Mouse (Mus musculus) kidney, postnatal 0 days (tissue): ENCODE measurements around the gene Gm9999. TPM values are rescaled to one million over a fixed set of nuclear protein-coding genes. Genes with fewer than 3 reads are reported as not detected.
A peak's percentile ranks its signal among the peaks of the same experiment; 100 is the strongest.

Experiments used
- ATAC-seq: fragments of 200-750 bp; cut with Nextera tagmentation; replicated peaks from 2 replicates; pipeline ENCODE4 v1.8.0; 2017; ENCODE audit warnings: low read depth, moderate number of reproducible peaks, moderate TSS enrichment, moderate library complexity; ENCODE audit not compliant: low FRiP score
- DNase-seq: peaks from one replicate; pipeline ENCODE4 v3.0.0-alpha.2; 2016; ENCODE audit warnings: low spot score
- H3K27ac ChIP-seq: fragments of 300-500 bp; sonication (generic); 2 replicates; pipeline ENCODE4 v1.5.1; 2014; ENCODE audit warnings: mild to moderate bottlenecking
- H3K27me3 ChIP-seq: fragments of 300-500 bp; sonication (generic); 2 replicates; pipeline ENCODE4 v1.6.1; 2014; ENCODE audit warnings: low read length, mixed read lengths; ENCODE audit not compliant: insufficient read depth
- H3K36me3 ChIP-seq: fragments of 300-500 bp; sonication (generic); 2 replicates; pipeline ENCODE4 v1.6.1; 2014; ENCODE audit warnings: low read length, mixed read lengths; ENCODE audit not compliant: insufficient read depth
- H3K4me1 ChIP-seq: fragments of 300-500 bp; sonication (generic); replicated peaks from 2 replicates; pipeline ENCODE4 v1.6.1; 2014; ENCODE audit warnings: antibody characterized with exemption, low read length, mixed read lengths; ENCODE audit not compliant: insufficient read depth
- H3K4me2 ChIP-seq: fragments of 300-500 bp; sonication (generic); 2 replicates; pipeline ENCODE4 v1.6.1; 2014; ENCODE audit warnings: mild to moderate bottlenecking, low read length, moderate library complexity, mixed read lengths
- H3K4me3 ChIP-seq: fragments of 300-500 bp; sonication (generic); replicated peaks from 2 replicates; pipeline ENCODE4 v1.5.1; 2014; ENCODE audit warnings: low read depth, low read length
- H3K9ac ChIP-seq: fragments of 300-500 bp; sonication (generic); 2 replicates; pipeline ENCODE4 v1.6.1; 2014; ENCODE audit warnings: low read depth, low read length
- H3K9me3 ChIP-seq: fragments of 300-500 bp; sonication (generic); replicated peaks from 2 replicates; pipeline ENCODE4 v1.6.1; 2016; ENCODE audit warnings: low read length, inconsistent platforms, mixed read lengths
- CTCF ChIP-seq: IDR thresholded peaks from 2 replicates; pipeline ENCODE4 v1.5.1; 2016; ENCODE audit warnings: antibody characterized with exemption, low read depth, mild to moderate bottlenecking, moderate library complexity
- WGBS: fragments of 180-500 bp; shearing (Covaris S2); extraction: QIAGEN DNeasy Blood & Tissue Kit; methylation state at CpG from one replicate; pipeline ENCODE4 v1.1.7; 2014; 5-methylcytosine and 5-hydroxymethylcytosine counted together
- polyA plus RNA-seq: library from polyadenylated mRNA; unstranded; fragments of >200 nt; fragmentation: Nextera tagmentation; extraction: Ambion mirVana; gene quantifications from 2 replicates; pipeline ENCODE4 v1.2.1, GENCODE M21; 2015

Gene Gm9999
- polyA plus RNA-seq = not detected in 2 replicates

GRCm38 (mm10) chr7:46983280-46983679, at the start of gene Gm9999:
Gene Gm9999 (plus strand): TSS chr7:46983580.
- H3K27me3 ChIP-seq = no peaks in the 10 kb centered on the region
- H3K36me3 ChIP-seq = no peaks in the 10 kb centered on the region
- H3K9ac ChIP-seq = no peak within 1 kb of the TSS
- no peak for TF ChIP-seq CTCF
- no peak within 1 kb of the TSS for H3K4me2 ChIP-seq
- H3K4me3 ChIP-seq = no peak within 1 kb of the TSS
- no peaks in the 10 kb centered on the region for H3K4me1 ChIP-seq
- no peaks in the 10 kb centered on the region for H3K9me3 ChIP-seq
- no peak within 1 kb of the TSS for H3K27ac ChIP-seq
- WGBS = 92% methylated on average over 3 of the region's 3 CpGs
- no peak for ATAC-seq
- DNase-seq = no peak

- DNase-seq (peak; percentile 4), ATAC-seq (no peak)
- Histone ChIP-seq H3K27ac (no peak overlapping the region), H3K4me3 (no peak overlapping the region), H3K4me1 (no peaks in the 10 kb centered on the region), H3K9ac (no peak overlapping the region), H3K9me3 (no peaks in the 10 kb centered on the region), H3K4me2 (no peak overlapping the region), H3K27me3 (no peaks in the 10 kb centered on the region), H3K36me3 (peaks cover 37% of the 10 kb centered on the region)
- no peak for TF ChIP-seq CTCF
- WGBS = 64% methylated on average over 8 of the region's 8 CpGs
These were observed 48.6 kb upstream of the Gm9999 start for GRCm38 (mm10) chr7:46934788-46935187.

DNA sequence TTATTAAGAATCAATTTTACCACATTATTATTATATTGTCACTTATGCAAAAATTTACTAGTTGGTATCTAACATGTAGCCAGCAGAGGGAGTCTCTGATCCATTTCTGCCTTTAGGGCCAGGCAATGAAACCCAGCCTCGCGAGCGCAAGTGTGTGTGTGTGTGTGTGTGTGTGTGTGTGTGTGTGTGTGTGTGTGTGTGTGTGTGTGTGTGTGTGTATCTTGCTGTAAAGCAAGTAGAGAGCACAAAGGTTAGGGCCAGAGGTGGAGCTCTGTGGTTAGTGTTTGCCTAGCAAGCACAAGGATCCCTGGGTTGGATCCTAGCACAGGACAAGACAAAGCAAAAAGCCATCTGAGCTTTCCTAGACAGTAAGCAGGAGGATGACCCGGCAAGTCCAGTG, 47.5 kb upstream of the Gm9999 start:
- no peak overlapping the region for H3K9ac ChIP-seq
- no peak overlapping the region for H3K4me3 ChIP-seq
- H3K9me3 ChIP-seq = no peaks in the 10 kb centered on the region
- peak; percentile 61; the same call in 1 of the 2 replicates for ATAC-seq
- TF ChIP-seq CTCF = peak; percentile 68
- WGBS = 40% methylated on average over 4 of the region's 4 CpGs
- peaks cover 35% of the 10 kb centered on the region for H3K36me3 ChIP-seq
- DNase-seq = peak; percentile 45
- H3K4me1 ChIP-seq = no peaks in the 10 kb centered on the region
- H3K4me2 ChIP-seq = no peak overlapping the region
- H3K27ac ChIP-seq = no peak overlapping the region
- H3K27me3 ChIP-seq = no peaks in the 10 kb centered on the region

DNA sequence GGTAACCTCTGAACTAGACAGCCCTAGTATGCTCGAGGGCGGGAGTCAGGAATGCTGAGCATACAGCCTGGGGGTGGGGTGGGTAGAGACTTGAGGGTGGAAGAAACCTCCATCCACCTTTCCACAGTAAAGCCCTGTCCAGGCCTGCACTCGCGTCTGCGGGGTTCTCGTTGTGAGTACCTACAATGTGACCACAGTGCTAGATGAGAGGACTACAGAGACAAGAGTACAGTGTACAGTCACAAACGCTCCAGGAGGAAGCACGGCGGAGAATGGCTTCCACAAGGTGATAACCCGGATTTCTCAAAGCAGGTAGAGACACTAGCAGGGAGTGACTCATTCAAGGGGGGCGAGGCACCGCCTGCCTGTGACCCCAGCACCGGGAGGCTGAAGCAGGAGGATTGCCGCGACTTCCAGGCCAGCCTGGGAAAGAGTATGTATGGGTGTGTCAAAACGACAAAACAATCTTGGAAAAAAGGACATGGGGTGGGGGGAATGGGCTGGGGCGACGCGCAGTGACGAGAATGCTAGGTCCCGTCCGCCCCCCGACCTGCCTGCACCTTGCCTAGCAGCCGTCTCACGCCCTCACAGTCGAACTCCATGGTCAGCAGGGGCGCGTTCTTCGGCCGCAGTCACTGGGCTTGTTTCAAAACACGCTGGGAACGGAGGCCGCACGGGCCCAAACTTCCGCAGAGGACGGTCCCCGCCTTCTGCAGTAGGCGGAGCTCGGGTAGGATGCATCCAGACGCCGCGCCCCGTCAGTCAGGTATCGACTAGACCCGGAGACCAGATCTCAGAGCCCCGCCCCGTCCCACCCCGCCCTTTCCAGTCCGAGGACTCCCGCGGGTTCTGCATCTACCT, 25.3 kb upstream of the Gm9999 start, which contains the start of gene Uevld:
Gene Uevld, minus strand, starts transcription at position 697 of the 861 bp plus-strand sequence.
- WGBS = under 1% methylated on average over 51 of the region's 51 CpGs
- peak within 1 kb of the TSS; percentile 50; the same call in 1 of the 2 replicates for H3K27ac ChIP-seq

DNA sequence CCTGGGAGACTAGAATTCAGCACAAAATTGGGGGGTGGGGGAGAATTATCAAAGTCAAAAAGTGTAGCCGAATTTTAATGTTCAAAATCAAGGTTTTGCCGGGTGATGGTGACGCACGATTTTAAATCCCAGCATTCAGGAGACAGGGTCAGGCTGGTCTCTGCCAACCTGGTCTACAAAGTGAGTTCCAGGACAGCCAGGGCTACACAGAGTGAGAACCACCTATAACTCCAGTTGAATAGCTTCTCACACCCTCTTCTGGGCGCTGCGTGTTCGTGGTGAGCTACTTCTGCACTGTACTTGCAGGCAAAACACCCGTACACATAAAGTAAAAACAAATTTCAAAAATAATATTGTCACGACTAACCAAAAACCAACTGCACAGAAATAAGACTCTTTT, 24.5 kb upstream of the Gm9999 start:
- H3K27ac ChIP-seq = no peak overlapping the region
- TF ChIP-seq CTCF = no peak
- H3K36me3 ChIP-seq = peaks cover 2% of the 10 kb centered on the region; the same call in 1 of the 2 replicates
- H3K4me3 ChIP-seq = peak overlapping the region; percentile 83
- H3K4me2 ChIP-seq = peak overlapping the region; percentile 88
- no peak for DNase-seq
- peak overlapping the region; percentile 51; the same call in 1 of the 2 replicates for H3K9ac ChIP-seq
- no peaks in the 10 kb centered on the region for H3K4me1 ChIP-seq
- no peak for ATAC-seq
- no peaks in the 10 kb centered on the region for H3K9me3 ChIP-seq
- WGBS = 15% methylated on average over 9 of the region's 9 CpGs
- H3K27me3 ChIP-seq = no peaks in the 10 kb centered on the region

More for the DNA sequence above, 25.3 kb upstream of the Gm9999 start, which contains the start of gene Uevld:
- Histone ChIP-seq H3K4me2 (peak within 1 kb of the TSS; percentile 88), H3K4me3 (peak within 1 kb of the TSS; percentile 83), H3K9ac (peak within 1 kb of the TSS; percentile 78), H3K27me3 (no peaks in the 10 kb centered on the region), H3K9me3 (no peaks in the 10 kb centered on the region), H3K4me1 (no peaks in the 10 kb centered on the region), H3K36me3 (peaks cover 8% of the 10 kb centered on the region; the same call in 1 of the 2 replicates)
- DNase-seq (peak; percentile 94), ATAC-seq (peak; percentile 92)
- TF ChIP-seq CTCF = peak; percentile 48

- WGBS = 57% methylated on average over 3 of the region's 3 CpGs
These were observed 22.4 kb upstream of the Gm9999 start for GRCm38 (mm10) chr7:46960991-46961390.

More at GRCm38 (mm10) chr7:46960991-46961390, 22.4 kb upstream of the Gm9999 start:
- ATAC-seq (no peak), DNase-seq (no peak)
- TF ChIP-seq CTCF = no peak
- Histone ChIP-seq H3K9ac (no peak overlapping the region), H3K27me3 (no peaks in the 10 kb centered on the region), H3K27ac (no peak overlapping the region), H3K4me2 (no peak overlapping the region), H3K36me3 (no peaks in the 10 kb centered on the region), H3K9me3 (no peaks in the 10 kb centered on the region), H3K4me3 (no peak overlapping the region), H3K4me1 (no peaks in the 10 kb centered on the region)
